Mouse (Mus musculus) kidney, embryonic 16.5 days (tissue): ENCODE data around the gene Pdlim5. TPM values are rescaled to one million over a fixed set of nuclear protein-coding genes. Genes with fewer than 3 reads are reported as not detected.
"Not testable (repeated sequence)": the region's sequence is repeated elsewhere in the genome, so short reads cannot be mapped to it uniquely, and the experiment has no call there.

Source experiments
- ATAC-seq: fragments of 200-750 bp; cut with Nextera tagmentation; 2 replicates; pipeline ENCODE4 v1.8.0; 2017; ENCODE audit warnings: moderate TSS enrichment; ENCODE audit not compliant: low FRiP score, low TSS enrichment
- H3K27ac ChIP-seq: fragments of 300-500 bp; sonication (generic); 2 replicates; pipeline ENCODE4 v1.5.1; 2014; ENCODE audit warnings: low read length
- H3K27me3 ChIP-seq: fragments of 300-500 bp; sonication (generic); 2 replicates; pipeline ENCODE4 v1.6.1; 2014; ENCODE audit warnings: low read length, control low read depth, mixed read lengths; ENCODE audit not compliant: insufficient read depth
- H3K36me3 ChIP-seq: fragments of 300-500 bp; sonication (generic); 2 replicates; pipeline ENCODE4 v1.6.1; 2014; ENCODE audit warnings: low read length, control low read depth, mixed read lengths; ENCODE audit not compliant: insufficient read depth
- H3K4me1 ChIP-seq: fragments of 300-500 bp; sonication (generic); 2 replicates; pipeline ENCODE4 v1.6.1; 2014; ENCODE audit warnings: low read length, control low read depth, mixed read lengths; ENCODE audit not compliant: insufficient read depth
- H3K4me2 ChIP-seq: fragments of 300-500 bp; sonication (generic); replicated peaks from 2 replicates; pipeline ENCODE4 v1.6.1; 2014; ENCODE audit warnings: low read depth, low read length
- H3K4me3 ChIP-seq: fragments of 300-500 bp; sonication (generic); 2 replicates; pipeline ENCODE4 v1.5.1; 2014; ENCODE audit warnings: mild to moderate bottlenecking, low read length
- H3K9ac ChIP-seq: fragments of 300-500 bp; sonication (generic); replicated peaks from 2 replicates; pipeline ENCODE4 v1.6.1; 2014; ENCODE audit warnings: low read length
- H3K9me3 ChIP-seq: fragments of 300-500 bp; sonication (generic); 2 replicates; pipeline ENCODE4 v1.6.1; 2016; ENCODE audit warnings: low read length, control low read depth
- WGBS: fragments of 180-500 bp; shearing (Covaris S2); extraction: QIAGEN DNeasy Blood & Tissue Kit; methylation state at CpG from one replicate; pipeline ENCODE4 v1.1.7; 2014; 5-methylcytosine and 5-hydroxymethylcytosine counted together
- polyA plus RNA-seq: library from polyadenylated mRNA; unstranded; fragments of >200 nt; fragmentation: Nextera tagmentation; extraction: Ambion mirVana; gene quantifications from 2 replicates; pipeline ENCODE4 v1.2.1, GENCODE M21; 2015

The Pdlim5 gene
- polyA plus RNA-seq = 47.9 and 50.7 TPM in 2 replicates

DNA sequence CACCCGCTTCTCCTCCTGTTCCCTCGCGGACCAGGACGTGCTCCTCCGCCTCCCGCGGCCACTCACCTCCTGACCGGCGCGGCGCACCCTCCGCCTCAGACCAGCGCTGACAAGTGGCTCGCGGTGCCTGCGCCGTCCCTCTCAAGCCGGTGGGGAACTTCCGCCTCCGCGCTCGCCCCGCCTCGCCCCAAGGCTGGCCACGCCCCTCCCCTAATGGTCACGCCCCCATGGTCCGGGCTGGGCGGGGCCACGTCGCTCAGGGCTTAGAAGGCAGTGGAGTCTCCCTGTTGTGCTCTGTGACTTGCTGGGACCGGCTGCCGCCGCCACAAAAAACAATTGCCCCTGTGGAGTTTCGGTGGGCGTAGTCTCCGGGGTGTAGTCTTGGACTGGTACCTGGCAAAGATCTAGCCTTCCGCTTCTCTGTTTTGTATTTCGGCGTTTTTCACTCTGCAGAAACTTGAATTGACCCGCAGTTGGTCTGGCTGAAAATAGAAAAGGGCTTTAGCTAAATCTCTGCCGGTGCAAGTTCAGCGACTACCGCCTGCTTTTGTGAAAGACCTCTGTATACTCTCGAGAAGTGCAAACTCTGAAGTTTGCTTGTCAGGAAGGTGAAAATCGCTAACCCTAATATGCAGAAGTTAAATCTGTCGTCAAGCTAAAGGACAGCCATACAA is at the start of gene Pdlim5:
Pdlim5 (minus strand) TSS at position 177 of the 674 bp plus-strand sequence.
- Histone ChIP-seq H3K36me3 (no peaks in the 10 kb centered on the region), H3K4me1 (peaks cover 9% of the 10 kb centered on the region), H3K27ac (peak within 1 kb of the TSS; percentile 91), H3K9ac (peak within 1 kb of the TSS; percentile 90), H3K9me3 (no peaks in the 10 kb centered on the region), H3K27me3 (no peaks in the 10 kb centered on the region), H3K4me3 (peak within 1 kb of the TSS; percentile 78), H3K4me2 (peak within 1 kb of the TSS; percentile 81)
- WGBS = 0% methylated on average over 40 of the region's 46 CpGs
- peak; percentile 98 for ATAC-seq

DNA sequence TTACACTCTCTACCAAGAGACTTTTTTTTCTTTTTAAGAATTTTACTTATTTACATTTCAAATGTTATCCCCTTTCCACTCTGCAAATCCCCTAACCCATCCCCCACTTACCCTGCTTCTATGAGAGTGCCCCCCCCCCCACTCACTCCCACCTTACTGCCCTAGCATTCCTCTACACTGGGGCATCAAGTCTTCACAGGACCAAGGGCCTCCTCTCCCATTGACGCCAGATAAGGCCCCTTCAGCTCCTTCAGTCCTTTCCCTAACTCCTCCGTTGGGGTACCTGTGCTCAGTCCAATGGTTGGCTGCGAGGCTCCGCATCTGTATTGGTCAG is 48.2 kb upstream of the Pdlim5 start:
- Histone ChIP-seq H3K9ac (no peak overlapping the region), H3K4me1 (peaks cover 31% of the 10 kb centered on the region), H3K9me3 (no peaks in the 10 kb centered on the region), H3K27ac (no peak overlapping the region), H3K4me3 (no peak overlapping the region), H3K4me2 (peak overlapping the region; percentile 30; the same call in 1 of the 2 replicates), H3K27me3 (no peaks in the 10 kb centered on the region), H3K36me3 (no peaks in the 10 kb centered on the region)
- ATAC-seq = no peak
- 52% methylated on average over 4 of the region's 4 CpGs for WGBS

- Histone ChIP-seq H3K27ac (no peak overlapping the region), H3K27me3 (no peaks in the 10 kb centered on the region)
- WGBS = 10% methylated on average over 12 of the region's 12 CpGs
Observed at GRCm38 (mm10) chr3:142443006-142443709, 47.7 kb upstream of the Pdlim5 start.

DNA sequence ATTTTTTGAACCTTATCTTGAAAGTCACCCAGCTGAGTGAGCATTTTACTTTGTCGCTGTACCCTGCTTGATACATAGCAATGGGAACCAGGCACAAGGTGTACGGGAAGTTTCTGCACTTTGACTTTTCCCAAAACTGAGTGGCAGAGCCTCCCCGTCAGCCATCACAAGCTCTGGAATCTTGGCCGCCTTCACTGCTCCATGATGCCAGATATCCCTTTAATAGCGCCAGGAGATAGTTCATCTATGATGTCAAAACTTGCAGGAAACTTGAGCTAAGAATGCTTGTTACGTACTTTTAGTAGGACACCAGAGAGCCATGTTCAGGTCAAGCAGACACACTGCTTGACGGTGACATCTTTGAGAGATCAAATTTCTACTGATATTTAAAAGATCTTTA is 46.7 kb upstream of the Pdlim5 start:
- no peaks in the 10 kb centered on the region for H3K9me3 ChIP-seq
- no peak overlapping the region for H3K27ac ChIP-seq
- no peak overlapping the region for H3K4me3 ChIP-seq
- no peaks in the 10 kb centered on the region for H3K36me3 ChIP-seq
- H3K27me3 ChIP-seq = no peaks in the 10 kb centered on the region
- no peak for ATAC-seq
- H3K4me1 ChIP-seq = peaks cover 43% of the 10 kb centered on the region
- WGBS = 59% methylated on average over 7 of the region's 7 CpGs
- H3K4me2 ChIP-seq = no peak overlapping the region
- no peak overlapping the region for H3K9ac ChIP-seq

More at GRCm38 (mm10) chr3:142443006-142443709, 47.7 kb upstream of the Pdlim5 start:
- no peak for ATAC-seq
- H3K4me2 ChIP-seq = peak overlapping the region; percentile 30; the same call in 1 of the 2 replicates
- H3K4me1 ChIP-seq = peaks cover 34% of the 10 kb centered on the region
- no peak overlapping the region for H3K9ac ChIP-seq
- H3K4me3 ChIP-seq = 0 out of 2 replicates have a peak overlapping the region, but pooled peaks have one; percentile 5
- no peaks in the 10 kb centered on the region for H3K9me3 ChIP-seq
- no peaks in the 10 kb centered on the region for H3K36me3 ChIP-seq

- Histone ChIP-seq H3K4me2 (no peak overlapping the region), H3K9me3 (no peaks in the 10 kb centered on the region), H3K9ac (no peak overlapping the region), H3K27ac (no peak overlapping the region), H3K36me3 (no peaks in the 10 kb centered on the region), H3K4me1 (peaks cover 48% of the 10 kb centered on the region), H3K27me3 (no peaks in the 10 kb centered on the region), H3K4me3 (no peak overlapping the region)
- no peak for ATAC-seq
- WGBS = 54% methylated on average over 5 of the region's 5 CpGs
Observed at GRCm38 (mm10) chr3:142441142-142441541, 45.6 kb upstream of the Pdlim5 start.

DNA sequence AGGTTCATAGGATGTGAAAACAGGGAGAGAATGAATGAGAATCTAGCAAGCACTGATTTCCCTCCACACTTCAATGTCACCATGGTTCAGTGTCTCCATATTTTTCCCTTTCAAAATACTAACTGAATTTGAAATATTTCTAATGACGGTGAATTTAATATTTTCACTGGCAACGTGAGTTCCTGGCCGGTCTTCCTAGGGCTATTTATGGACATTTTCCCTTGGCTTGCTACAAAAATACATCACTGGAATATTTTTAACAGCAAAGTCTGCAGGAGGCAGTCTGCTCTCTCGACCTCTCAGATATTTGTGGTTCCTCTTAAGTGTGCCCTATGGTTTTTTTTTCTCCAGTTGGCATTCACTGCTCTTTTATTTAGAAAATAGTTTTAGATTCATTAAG is 44.7 kb upstream of the Pdlim5 start:
- no peaks in the 10 kb centered on the region for H3K9me3 ChIP-seq
- no peak overlapping the region for H3K4me3 ChIP-seq

GRCm38 (mm10) chr3:142439591-142440093 is 44.1 kb upstream of the Pdlim5 start:
- H3K36me3 ChIP-seq = no peaks in the 10 kb centered on the region
- H3K9me3 ChIP-seq = no peaks in the 10 kb centered on the region
- 5% methylated on average over 7 of the region's 7 CpGs for WGBS
- ATAC-seq = peak; percentile 80
- H3K9ac ChIP-seq = no peak overlapping the region
- peaks cover 48% of the 10 kb centered on the region for H3K4me1 ChIP-seq
- H3K27ac ChIP-seq = peak overlapping the region; percentile 83
- H3K27me3 ChIP-seq = no peaks in the 10 kb centered on the region
- peak overlapping the region; percentile 31 for H3K4me2 ChIP-seq
- 0 out of 2 replicates have a peak overlapping the region, but pooled peaks have one; percentile 2 for H3K4me3 ChIP-seq

More for the DNA sequence above, 44.7 kb upstream of the Pdlim5 start:
- no peak for ATAC-seq
- Histone ChIP-seq H3K27ac (peak overlapping the region; percentile 83; the same call in 1 of the 2 replicates), H3K27me3 (no peaks in the 10 kb centered on the region), H3K9ac (no peak overlapping the region), H3K4me1 (peaks cover 48% of the 10 kb centered on the region), H3K36me3 (no peaks in the 10 kb centered on the region), H3K4me2 (peak overlapping the region; percentile 31; the same call in 1 of the 2 replicates)
- WGBS = 31% methylated on average over 4 of the region's 4 CpGs

DNA sequence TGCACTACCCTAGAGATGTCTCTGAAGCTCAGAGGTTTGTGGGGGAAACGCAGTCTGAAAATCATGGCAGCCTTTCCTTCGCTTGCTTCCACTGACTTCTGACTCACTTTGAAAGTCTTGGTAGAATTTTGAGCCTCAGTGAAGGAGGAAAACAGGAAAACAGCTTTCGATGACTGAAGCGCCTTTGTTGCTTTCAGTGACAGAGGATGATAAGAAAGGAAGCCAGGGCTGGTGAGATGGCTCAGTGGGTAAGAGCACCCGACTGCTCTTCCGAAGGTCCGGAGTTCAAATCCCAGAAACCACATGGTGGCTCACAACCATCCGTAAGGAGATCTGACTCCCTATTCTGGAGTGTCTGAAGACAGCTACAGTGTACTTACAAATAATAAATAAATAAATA is 43.1 kb upstream of the Pdlim5 start:
- not testable (repeated sequence) for H3K27ac ChIP-seq, H3K4me2 ChIP-seq, H3K27me3 ChIP-seq, H3K9ac ChIP-seq, H3K36me3 ChIP-seq, H3K9me3 ChIP-seq, ATAC-seq, H3K4me3 ChIP-seq
- H3K4me1 ChIP-seq = peaks cover 48% of the 10 kb centered on the region
- WGBS = 91% methylated on average over 8 of the region's 8 CpGs

GRCm38 (mm10) chr3:142436824-142437223 is 41.3 kb upstream of the Pdlim5 start:
- WGBS = 44% methylated on average over 6 of the region's 6 CpGs
- ATAC-seq = no peak
- Histone ChIP-seq H3K4me3 (no peak overlapping the region), H3K36me3 (no peaks in the 10 kb centered on the region), H3K4me2 (no peak overlapping the region), H3K4me1 (peaks cover 35% of the 10 kb centered on the region), H3K27me3 (no peaks in the 10 kb centered on the region), H3K9me3 (no peaks in the 10 kb centered on the region), H3K9ac (no peak overlapping the region), H3K27ac (no peak overlapping the region)

DNA sequence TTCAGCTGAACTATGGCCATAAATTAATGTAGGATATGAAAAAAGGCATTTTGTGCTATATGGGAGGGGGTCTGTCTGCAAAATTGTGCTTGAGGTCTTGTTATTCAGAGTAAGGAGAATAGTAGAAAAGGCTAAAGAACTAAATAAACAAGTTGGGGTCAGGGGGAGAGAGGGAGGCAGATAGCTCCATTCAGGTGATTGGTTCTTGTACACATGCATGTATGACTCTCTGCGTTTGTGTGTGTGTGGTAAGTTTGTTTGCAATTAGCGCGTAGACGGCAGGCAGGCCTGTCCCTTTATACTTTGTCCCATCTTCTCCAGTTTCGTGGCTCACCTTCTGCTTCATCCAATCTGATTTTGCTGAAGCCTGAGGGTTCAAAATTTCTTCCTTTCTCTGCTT is 40.7 kb upstream of the Pdlim5 start:
- H3K4me2 ChIP-seq = no peak overlapping the region
- no peaks in the 10 kb centered on the region for H3K36me3 ChIP-seq
- H3K27me3 ChIP-seq = no peaks in the 10 kb centered on the region
- no peak for ATAC-seq
- H3K4me3 ChIP-seq = no peak overlapping the region
- H3K27ac ChIP-seq = no peak overlapping the region
- peaks cover 39% of the 10 kb centered on the region for H3K4me1 ChIP-seq
- no peak overlapping the region for H3K9ac ChIP-seq
- WGBS = 56% methylated on average over 5 of the region's 5 CpGs
- no peaks in the 10 kb centered on the region for H3K9me3 ChIP-seq
